Mouse (Mus musculus): ENCODE measurements around the gene Col27a1. TPM values are rescaled to one million over a fixed set of nuclear protein-coding genes. Genes with fewer than 3 reads are reported as not detected.

The Col27a1 gene
- polyA plus RNA-seq, 1 experiment from 2014 or later: 9.8 TPM

DNA sequence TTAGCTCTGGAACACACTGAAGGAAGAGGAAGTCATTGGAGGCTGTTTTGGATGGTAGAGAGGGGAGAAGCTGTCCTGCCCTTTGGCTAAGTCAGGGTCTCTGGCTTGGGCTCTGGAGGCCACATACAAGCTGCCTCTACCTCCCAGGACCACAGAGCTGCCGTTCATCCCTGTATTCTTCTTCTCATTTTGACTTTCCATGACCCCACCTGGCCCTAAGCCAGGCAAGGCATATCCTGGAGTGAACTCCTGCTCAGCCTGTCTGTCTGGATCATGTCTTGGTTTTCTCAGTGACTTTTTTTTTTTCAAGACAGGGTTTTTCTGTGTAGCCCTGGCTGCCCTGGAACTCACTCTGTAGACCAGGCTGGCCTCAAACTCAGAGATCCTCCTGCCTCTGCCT, 60.7 kb downstream of the Col27a1 start:
- Histone ChIP-seq H3K36me3 (ENCODE audit: control insufficient read depth, insufficient read depth, low read length) (no peaks in the 10 kb centered on the region; the same call in 1 of the 2 replicates), H3K4me2 (ENCODE audit: low read depth, severe bottlenecking) (no peak overlapping the region), H3K9me3 (ENCODE audit: control insufficient read depth, low read length) (no peaks in the 10 kb centered on the region), H3K27me3 (ENCODE audit: control insufficient read depth, insufficient read depth, low read length) (no peaks in the 10 kb centered on the region), H3K27ac (replicated peaks; ENCODE audit: low read depth, low read length) (no peak overlapping the region), H3K9ac (ENCODE audit: low read length) (no peak overlapping the region), H3K4me1 (ENCODE audit: control insufficient read depth, insufficient read depth, low read length) (no peaks in the 10 kb centered on the region), H3K4me3 (ENCODE audit: low read depth, low read length) (no peak overlapping the region)
- 82% methylated on average over 1 of the region's 1 CpGs for WGBS
- ATAC-seq (ENCODE audit: insufficient number of reproducible peaks, low FRiP score, low TSS enrichment, low read depth) (no peak), DNase-seq (ENCODE audit: low spot score) (no peak)

DNA sequence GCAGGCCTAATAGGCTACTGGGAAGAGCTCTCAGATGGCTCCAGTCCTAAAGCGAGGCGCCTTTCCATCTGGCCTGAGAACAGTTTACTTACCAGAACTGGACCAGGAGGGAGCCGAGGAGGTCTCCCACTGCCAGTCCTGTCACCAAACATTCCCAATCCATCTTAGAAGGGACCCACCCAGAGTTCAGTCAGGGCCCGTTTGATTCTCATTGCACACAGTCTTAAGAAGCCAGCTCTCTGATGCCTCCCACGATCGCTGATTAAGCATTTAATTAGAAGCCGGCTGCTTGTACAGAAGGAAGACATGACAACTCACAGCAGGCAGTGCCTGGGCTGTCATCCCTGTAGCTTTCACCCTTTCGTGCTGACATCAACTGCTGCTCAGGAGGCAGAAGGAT, 61.4 kb downstream of the Col27a1 start:
- Histone ChIP-seq H3K4me2 (ENCODE audit: low read depth, severe bottlenecking) (no peak overlapping the region), H3K4me1 (ENCODE audit: control insufficient read depth, insufficient read depth, low read length) (no peaks in the 10 kb centered on the region), H3K9me3 (ENCODE audit: control insufficient read depth, low read length) (no peaks in the 10 kb centered on the region), H3K27ac (replicated peaks; ENCODE audit: low read depth, low read length) (no peak overlapping the region), H3K4me3 (ENCODE audit: low read depth, low read length) (no peak overlapping the region), H3K27me3 (ENCODE audit: control insufficient read depth, insufficient read depth, low read length) (no peaks in the 10 kb centered on the region), H3K9ac (ENCODE audit: low read length) (no peak overlapping the region), H3K36me3 (ENCODE audit: control insufficient read depth, insufficient read depth, low read length) (no peaks in the 10 kb centered on the region; the same call in 1 of the 2 replicates)
- 69% methylated on average over 8 of the region's 8 CpGs for WGBS
- DNase-seq (ENCODE audit: low spot score) (no peak), ATAC-seq (ENCODE audit: insufficient number of reproducible peaks, low FRiP score, low TSS enrichment, low read depth) (no peak)

DNA sequence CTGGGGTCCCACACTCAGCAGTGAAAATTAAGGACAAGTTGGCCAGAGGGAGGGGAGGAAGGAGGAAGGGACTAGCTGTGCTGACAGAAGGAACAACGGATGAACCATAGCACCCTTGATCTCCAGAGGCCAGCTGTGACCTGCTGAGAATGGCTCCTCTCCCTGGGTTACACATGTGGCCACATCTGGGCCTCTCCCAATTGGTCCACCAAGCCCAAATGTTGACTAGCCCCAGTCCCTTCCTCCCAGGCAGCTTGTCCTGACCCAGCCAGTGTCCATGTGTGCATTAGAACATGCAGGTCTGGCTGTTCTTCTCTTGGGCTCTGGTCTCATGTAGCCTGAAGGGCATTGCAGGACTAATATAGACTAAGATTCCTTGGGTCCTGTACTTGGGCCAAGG, 62.8 kb downstream of the Col27a1 start:
- no peak for ATAC-seq (ENCODE audit: insufficient number of reproducible peaks, low FRiP score, low TSS enrichment, low read depth)
- Histone ChIP-seq H3K4me2 (ENCODE audit: low read depth, severe bottlenecking) (no peak overlapping the region), H3K4me1 (ENCODE audit: control insufficient read depth, insufficient read depth, low read length) (no peaks in the 10 kb centered on the region), H3K9me3 (ENCODE audit: control insufficient read depth, low read length) (no peaks in the 10 kb centered on the region), H3K27me3 (ENCODE audit: control insufficient read depth, insufficient read depth, low read length) (no peaks in the 10 kb centered on the region), H3K9ac (ENCODE audit: low read length) (no peak overlapping the region), H3K27ac (replicated peaks; ENCODE audit: low read depth, low read length) (no peak overlapping the region), H3K36me3 (ENCODE audit: control insufficient read depth, insufficient read depth, low read length) (no peaks in the 10 kb centered on the region; the same call in 1 of the 2 replicates), H3K4me3 (ENCODE audit: low read depth, low read length) (no peak overlapping the region)
- 91% methylated on average over 1 of the region's 1 CpGs for WGBS
- DNase-seq (ENCODE audit: low spot score): no peak

DNA sequence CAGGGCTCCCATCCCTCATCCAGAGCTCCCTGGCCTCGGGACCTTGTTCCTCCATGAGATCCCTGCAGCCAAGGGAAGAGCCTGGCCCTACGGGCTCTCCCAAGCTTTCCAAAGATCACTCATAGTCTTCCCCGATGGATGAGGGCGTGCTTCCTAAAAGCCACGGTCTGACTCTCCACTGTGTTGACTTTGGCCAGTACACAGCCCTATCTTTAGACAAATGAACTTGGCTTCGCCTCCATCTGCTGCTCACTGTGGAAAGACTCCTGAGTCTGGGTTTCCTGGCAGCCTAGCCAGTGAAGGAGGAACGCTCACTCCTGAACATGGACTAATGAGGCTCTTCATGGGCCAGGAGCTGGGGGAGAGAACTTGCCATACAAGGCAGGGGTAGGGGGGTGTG, 65.0 kb downstream of the Col27a1 start:
- H3K27me3 ChIP-seq (ENCODE audit: control insufficient read depth, insufficient read depth, low read length): no peaks in the 10 kb centered on the region
- WGBS: 91% methylated on average over 7 of the region's 7 CpGs
- H3K4me2 ChIP-seq (ENCODE audit: low read depth, severe bottlenecking): no peak overlapping the region
- no peak overlapping the region for H3K4me3 ChIP-seq (ENCODE audit: low read depth, low read length)
- no peak for ATAC-seq (ENCODE audit: insufficient number of reproducible peaks, low FRiP score, low TSS enrichment, low read depth)
- peaks cover 3% of the 10 kb centered on the region; the same call in 1 of the 2 replicates for H3K36me3 ChIP-seq (ENCODE audit: control insufficient read depth, insufficient read depth, low read length)
- H3K27ac ChIP-seq (replicated peaks; ENCODE audit: low read depth, low read length): no peak overlapping the region
- H3K9ac ChIP-seq (ENCODE audit: low read length): no peak overlapping the region
- DNase-seq (ENCODE audit: low spot score): no peak
- H3K9me3 ChIP-seq (ENCODE audit: control insufficient read depth, low read length): no peaks in the 10 kb centered on the region
- H3K4me1 ChIP-seq (ENCODE audit: control insufficient read depth, insufficient read depth, low read length): no peaks in the 10 kb centered on the region

DNA sequence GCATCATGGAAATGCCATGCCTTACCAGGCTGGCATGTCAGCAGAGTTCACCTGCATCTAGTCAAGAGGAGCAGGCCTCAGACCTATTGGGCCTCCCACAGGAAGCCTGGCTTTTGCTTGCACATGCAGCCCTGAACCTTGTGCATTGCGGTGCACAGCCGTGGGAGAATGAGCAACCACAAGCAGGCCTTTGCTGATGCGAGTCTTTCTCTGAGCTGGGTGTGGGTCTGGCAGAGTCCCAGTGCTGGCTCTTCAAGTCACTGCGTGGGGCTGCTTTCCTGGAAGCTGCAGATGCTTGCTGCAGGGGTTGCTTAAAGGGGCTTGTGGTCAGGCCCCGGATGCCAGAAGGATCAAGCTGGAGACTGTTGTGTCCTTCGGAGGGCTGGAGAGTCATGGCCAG, 67.9 kb downstream of the Col27a1 start:
- DNase-seq (ENCODE audit: low spot score) (no peak), ATAC-seq (ENCODE audit: insufficient number of reproducible peaks, low FRiP score, low TSS enrichment, low read depth) (no peak)
- whole genome bisulfite sequencing: 89% methylated on average over 6 of the region's 6 CpGs
- Histone ChIP-seq H3K4me3 (ENCODE audit: low read depth, low read length) (no peak overlapping the region), H3K36me3 (ENCODE audit: control insufficient read depth, insufficient read depth, low read length) (peaks cover 3% of the 10 kb centered on the region; the same call in 1 of the 2 replicates), H3K9ac (ENCODE audit: low read length) (no peak overlapping the region), H3K4me2 (ENCODE audit: low read depth, severe bottlenecking) (no peak overlapping the region), H3K4me1 (ENCODE audit: control insufficient read depth, insufficient read depth, low read length) (no peaks in the 10 kb centered on the region), H3K27ac (replicated peaks; ENCODE audit: low read depth, low read length) (no peak overlapping the region), H3K27me3 (ENCODE audit: control insufficient read depth, insufficient read depth, low read length) (no peaks in the 10 kb centered on the region), H3K9me3 (ENCODE audit: control insufficient read depth, low read length) (no peaks in the 10 kb centered on the region)

DNA sequence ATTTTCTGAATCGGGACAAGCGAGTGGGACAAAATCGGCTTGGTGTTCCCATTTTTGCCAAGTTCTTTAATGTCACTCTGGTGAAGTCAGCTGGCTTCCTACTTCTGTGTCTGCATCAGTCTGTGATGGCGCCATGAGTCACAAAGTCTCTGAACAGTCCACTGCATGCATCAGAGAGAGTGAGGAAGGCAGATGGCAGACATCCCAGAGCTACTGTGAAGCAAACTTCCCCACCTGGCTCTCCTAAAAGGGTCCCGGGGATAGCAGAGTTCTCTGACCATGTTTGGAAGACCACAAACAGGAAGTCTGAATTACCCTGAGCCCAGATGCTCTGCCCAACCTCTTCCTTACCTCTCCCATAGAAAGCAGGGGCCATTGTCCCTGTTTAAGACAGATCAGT, 69.5 kb downstream of the Col27a1 start:
- Histone ChIP-seq H3K4me3 (ENCODE audit: low read depth, low read length) (no peak overlapping the region), H3K36me3 (ENCODE audit: control insufficient read depth, insufficient read depth, low read length) (peaks cover 3% of the 10 kb centered on the region; the same call in 1 of the 2 replicates), H3K4me2 (ENCODE audit: low read depth, severe bottlenecking) (no peak overlapping the region), H3K27me3 (ENCODE audit: control insufficient read depth, insufficient read depth, low read length) (no peaks in the 10 kb centered on the region), H3K9me3 (ENCODE audit: control insufficient read depth, low read length) (no peaks in the 10 kb centered on the region), H3K4me1 (ENCODE audit: control insufficient read depth, insufficient read depth, low read length) (no peaks in the 10 kb centered on the region), H3K27ac (replicated peaks; ENCODE audit: low read depth, low read length) (no peak overlapping the region), H3K9ac (ENCODE audit: low read length) (no peak overlapping the region)
- ATAC-seq (ENCODE audit: insufficient number of reproducible peaks, low FRiP score, low TSS enrichment, low read depth): no peak
- 86% methylated on average over 5 of the region's 5 CpGs for WGBS
- no peak for DNase-seq (ENCODE audit: low spot score)

DNA sequence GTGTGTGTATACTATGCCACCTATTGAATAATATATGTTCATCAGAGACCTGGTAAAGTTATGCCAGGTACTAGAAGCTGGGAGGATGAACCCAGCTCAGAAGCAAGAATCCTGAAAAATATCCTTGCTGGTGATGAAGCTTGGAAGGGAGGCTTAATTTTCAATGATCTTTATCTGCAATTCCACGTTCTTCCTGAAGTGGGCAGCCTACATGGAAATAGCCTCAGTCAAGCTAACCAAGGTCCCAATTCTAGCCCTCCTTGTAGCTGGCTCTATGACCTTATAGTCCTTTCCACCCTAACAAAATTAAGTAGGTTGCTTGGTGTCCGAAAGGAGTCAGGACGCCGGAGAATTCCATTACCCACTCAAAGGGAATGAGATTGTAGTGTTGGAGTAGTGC, 72.2 kb downstream of the Col27a1 start:
- H3K9ac ChIP-seq (ENCODE audit: low read length): no peak overlapping the region
- H3K4me3 ChIP-seq (ENCODE audit: low read depth, low read length): no peak overlapping the region
- H3K27me3 ChIP-seq (ENCODE audit: control insufficient read depth, insufficient read depth, low read length): no peaks in the 10 kb centered on the region
- H3K4me2 ChIP-seq (ENCODE audit: low read depth, severe bottlenecking): no peak overlapping the region
- 90% methylated on average over 4 of the region's 4 CpGs for WGBS
- H3K27ac ChIP-seq (replicated peaks; ENCODE audit: low read depth, low read length): no peak overlapping the region
- peaks cover 3% of the 10 kb centered on the region; the same call in 1 of the 2 replicates for H3K36me3 ChIP-seq (ENCODE audit: control insufficient read depth, insufficient read depth, low read length)
- H3K4me1 ChIP-seq (ENCODE audit: control insufficient read depth, insufficient read depth, low read length): 0 out of 2 replicates have a peak, but pooled peaks cover 4% of the 10 kb centered on the region
- DNase-seq (ENCODE audit: low spot score): no peak
- ATAC-seq (ENCODE audit: insufficient number of reproducible peaks, low FRiP score, low TSS enrichment, low read depth): no peak
- no peaks in the 10 kb centered on the region for H3K9me3 ChIP-seq (ENCODE audit: control insufficient read depth, low read length)

DNA sequence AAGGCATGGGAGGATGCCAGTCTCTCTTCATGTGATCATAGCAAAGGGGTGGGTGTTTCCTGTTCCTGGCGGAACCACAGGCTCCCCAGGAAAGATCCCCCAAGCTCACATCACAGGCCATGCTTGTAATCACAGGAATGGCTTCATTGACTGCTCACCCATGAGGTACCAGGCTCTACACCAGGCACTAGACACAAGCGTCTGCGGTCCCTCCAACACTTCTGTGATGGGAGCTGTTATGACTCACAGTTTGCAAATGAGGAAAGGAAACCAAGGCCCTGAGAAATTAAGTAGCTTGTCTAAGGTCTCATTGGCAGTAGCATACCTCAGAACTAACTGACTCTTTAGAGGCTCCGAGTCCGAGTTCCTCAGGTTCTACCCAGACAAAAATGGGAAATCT, 74.7 kb downstream of the Col27a1 start:
- Histone ChIP-seq H3K9ac (ENCODE audit: low read length) (no peak overlapping the region), H3K4me3 (ENCODE audit: low read depth, low read length) (no peak overlapping the region), H3K36me3 (ENCODE audit: control insufficient read depth, insufficient read depth, low read length) (peaks cover 2% of the 10 kb centered on the region), H3K27ac (replicated peaks; ENCODE audit: low read depth, low read length) (no peak overlapping the region), H3K9me3 (ENCODE audit: control insufficient read depth, low read length) (no peaks in the 10 kb centered on the region), H3K27me3 (ENCODE audit: control insufficient read depth, insufficient read depth, low read length) (no peaks in the 10 kb centered on the region), H3K4me1 (ENCODE audit: control insufficient read depth, insufficient read depth, low read length) (0 out of 2 replicates have a peak, but pooled peaks cover 6% of the 10 kb centered on the region), H3K4me2 (ENCODE audit: low read depth, severe bottlenecking) (no peak overlapping the region)
- DNase-seq (ENCODE audit: low spot score): no peak
- ATAC-seq (ENCODE audit: insufficient number of reproducible peaks, low FRiP score, low TSS enrichment, low read depth): no peak
- 93% methylated on average over 5 of the region's 5 CpGs for WGBS

DNA sequence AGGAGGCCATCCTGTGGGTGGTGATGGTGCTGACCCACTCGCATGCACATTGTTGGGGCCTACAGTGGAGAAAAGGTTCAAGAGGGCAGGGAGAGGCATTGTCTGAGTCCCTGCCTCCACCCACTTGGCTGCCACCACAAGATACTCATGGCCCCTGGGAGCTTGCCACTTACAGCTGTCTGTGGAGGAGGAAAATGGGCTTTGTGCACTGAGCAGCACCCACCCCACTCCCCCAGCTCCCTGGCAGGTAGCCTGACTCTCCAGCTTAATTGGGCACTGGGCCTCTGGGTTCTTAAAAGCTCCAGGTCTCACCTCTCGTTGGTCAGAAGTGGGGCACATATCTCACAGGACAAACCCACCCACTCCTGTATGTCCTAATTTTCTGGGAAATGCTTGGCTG, 76.3 kb downstream of the Col27a1 start:
- no peak overlapping the region for H3K9ac ChIP-seq (ENCODE audit: low read length)
- 88% methylated on average over 2 of the region's 2 CpGs for WGBS
- no peak overlapping the region for H3K27ac ChIP-seq (replicated peaks; ENCODE audit: low read depth, low read length)
- no peak overlapping the region for H3K4me3 ChIP-seq (ENCODE audit: low read depth, low read length)
- H3K27me3 ChIP-seq (ENCODE audit: control insufficient read depth, insufficient read depth, low read length): no peaks in the 10 kb centered on the region
- H3K4me1 ChIP-seq (ENCODE audit: control insufficient read depth, insufficient read depth, low read length): 0 out of 2 replicates have a peak, but pooled peaks cover 6% of the 10 kb centered on the region
- H3K36me3 ChIP-seq (ENCODE audit: control insufficient read depth, insufficient read depth, low read length): peaks cover 6% of the 10 kb centered on the region
- no peak overlapping the region for H3K4me2 ChIP-seq (ENCODE audit: low read depth, severe bottlenecking)
- DNase-seq (ENCODE audit: low spot score) (no peak), ATAC-seq (ENCODE audit: insufficient number of reproducible peaks, low FRiP score, low TSS enrichment, low read depth) (no peak)
- H3K9me3 ChIP-seq (ENCODE audit: control insufficient read depth, low read length): no peaks in the 10 kb centered on the region

Measured in limb, embryonic 11.5 days (tissue).